ENCODE assay signal across 7 mouse cellular contexts in genomic region chr3:95819351-95819985, GRCm38 (mm10). TPM values are rescaled to one million over a fixed set of nuclear protein-coding genes. Genes with fewer than 3 reads are reported as not detected.
A peak's percentile ranks its signal among the peaks of the same experiment; 100 is the strongest.
DNase-seq lines count a peak whose midpoint lies in the region; ATAC-seq lines count a peak whose summit lies in the region.

No protein-coding gene starts in this region.

- peak overlapping the region; percentile 79 for H3K9ac ChIP-seq in intestine, embryonic 15.5 days

- H3K9me3 ChIP-seq in intestine, embryonic 15.5 days = no peaks in the 10 kb centered on the region
- no peaks in the 10 kb centered on the region for H3K9me3 ChIP-seq in midbrain, embryonic 10.5 days (replicated peaks)

- H3K36me3 ChIP-seq in intestine, embryonic 15.5 days = no peaks in the 10 kb centered on the region
- peaks cover 8% of the 10 kb centered on the region for H3K36me3 ChIP-seq in midbrain, embryonic 10.5 days

- peak; percentile 97 for ATAC-seq in intestine, embryonic 15.5 days

- H3K4me3 ChIP-seq in intestine, embryonic 15.5 days (replicated peaks) = peak overlapping the region; percentile 75
- peak overlapping the region; percentile 91 for H3K4me3 ChIP-seq in midbrain, embryonic 10.5 days

- peak overlapping the region; percentile 60 for H3K4me2 ChIP-seq in intestine, embryonic 15.5 days (replicated peaks)

- peak overlapping the region; percentile 97 for H3K27ac ChIP-seq in intestine, embryonic 15.5 days
- H3K27ac ChIP-seq in midbrain, embryonic 10.5 days (replicated peaks) = peak overlapping the region; percentile 99

- intact Hi-C loops in gastrocnemius, postnatal 36 days (cut with DNase I) = no loop called here
- intact Hi-C loops in left cerebral cortex, postnatal 25 days (cut with DNase I) = no loop called here

- no peaks in the 10 kb centered on the region for H3K27me3 ChIP-seq in intestine, embryonic 15.5 days (replicated peaks)
- H3K27me3 ChIP-seq in midbrain, embryonic 10.5 days (ENCODE audit: low read depth, poor library complexity, severe bottlenecking) = no peaks in the 10 kb centered on the region

- peaks cover 3% of the 10 kb centered on the region; the same call in 1 of the 2 replicates for H3K4me1 ChIP-seq in intestine, embryonic 15.5 days (replicated peaks)
- H3K4me1 ChIP-seq in midbrain, embryonic 10.5 days = peaks cover 30% of the 10 kb centered on the region

- DNase-seq in adrenal gland, adult 2 months = peak; percentile 99
- peak; percentile 100 for DNase-seq in embryo, embryonic 11.5 days (ENCODE audit: low read depth, low spot score)
- DNase-seq in gastrocnemius, postnatal 36 days = peak; percentile 99 to 100
- peak; percentile 98 to 100 for DNase-seq in left cerebral cortex, postnatal 25 days (ENCODE audit: low spot score in 2 of 2)
- DNase-seq in midbrain, embryonic 10.5 days (ENCODE audit: low spot score) = peak; percentile 100
- DNase-seq in right cerebral cortex, postnatal 4 days = peak; percentile 100

- WGBS in intestine, embryonic 15.5 days = under 1% methylated on average over 49 of the region's 49 CpGs
- WGBS in midbrain, embryonic 10.5 days = under 1% methylated on average over 49 of the region's 49 CpGs

RNA-seq across cellular contexts. Expression of gene Rprd2, which starts 0.8 kb away (rescaled TPM):
- total RNA-seq in adrenal gland, adult 2 months (2021) = 10 to 100 TPM; 46.4 to 59.6 TPM
- polyA plus RNA-seq in adrenal gland, adult 2 months (2012; rRNA removed) = 6.3 and 8.1 TPM in 2 replicates
- 10 to 100 TPM; 27.8 to 36.1 TPM for total RNA-seq in gastrocnemius, postnatal 36 days (2021)
- polyA plus RNA-seq in intestine, embryonic 15.5 days (2015; fragmentation: Nextera tagmentation; extraction: Ambion mirVana) = 16.9 and 18.3 TPM in 2 replicates
- 10 to 100 TPM; 65.2 to 69.4 TPM for total RNA-seq in left cerebral cortex, postnatal 25 days (2021)
- 18.1 and 22.1 TPM in 2 replicates for polyA plus RNA-seq in midbrain, embryonic 10.5 days (2016; fragmentation: Nextera tagmentation; extraction: Ambion mirVana)

RNA-seq across cellular contexts. Expression of gene Prpf3, which starts 36.2 kb away (rescaled TPM):
- total RNA-seq in adrenal gland, adult 2 months (2021) = 10 to 100 TPM; 30.0 to 35.1 TPM
- polyA plus RNA-seq in adrenal gland, adult 2 months (2012; rRNA removed) = 4.6 and 5.6 TPM in 2 replicates
- 10 to 100 TPM; 12.5 to 14.5 TPM for total RNA-seq in gastrocnemius, postnatal 36 days (2021)
- polyA plus RNA-seq in intestine, embryonic 15.5 days (2015; fragmentation: Nextera tagmentation; extraction: Ambion mirVana) = 44.2 and 44.9 TPM in 2 replicates
- total RNA-seq in left cerebral cortex, postnatal 25 days (2021) = 10 to 100 TPM; 32.2 to 34.3 TPM
- polyA plus RNA-seq in midbrain, embryonic 10.5 days (2016; fragmentation: Nextera tagmentation; extraction: Ambion mirVana) = 65.8 and 66.5 TPM in 2 replicates

RNA-seq across cellular contexts. Expression of gene Mrps21, which starts 51.9 kb away (rescaled TPM):
- 100 to 1,000 TPM; 309 to 364 TPM for total RNA-seq in adrenal gland, adult 2 months (2021)
- polyA plus RNA-seq in adrenal gland, adult 2 months (2012; rRNA removed) = 12.3 and 13.0 TPM in 2 replicates
- total RNA-seq in gastrocnemius, postnatal 36 days (2021) = 100 to 1,000 TPM; 289 to 304 TPM
- 346 and 351 TPM in 2 replicates for polyA plus RNA-seq in intestine, embryonic 15.5 days (2015; fragmentation: Nextera tagmentation; extraction: Ambion mirVana)
- total RNA-seq in left cerebral cortex, postnatal 25 days (2021) = 100 to 1,000 TPM; 153 to 158 TPM
- polyA plus RNA-seq in midbrain, embryonic 10.5 days (2016; fragmentation: Nextera tagmentation; extraction: Ambion mirVana) = 354 and 390 TPM in 2 replicates

RNA-seq across cellular contexts. Expression of gene Tars2, which starts 59.5 kb away (rescaled TPM):
- 10 to 100 TPM; 49.6 to 50.3 TPM for total RNA-seq in adrenal gland, adult 2 months (2021)
- polyA plus RNA-seq in adrenal gland, adult 2 months (2012; rRNA removed) = 39.6 and 50.2 TPM in 2 replicates
- total RNA-seq in gastrocnemius, postnatal 36 days (2021) = 10 to 100 TPM; 28.0 to 28.7 TPM
- polyA plus RNA-seq in intestine, embryonic 15.5 days (2015; fragmentation: Nextera tagmentation; extraction: Ambion mirVana) = 54.4 and 54.5 TPM in 2 replicates
- 10 to 100 TPM; 37.1 to 41.2 TPM for total RNA-seq in left cerebral cortex, postnatal 25 days (2021)
- polyA plus RNA-seq in midbrain, embryonic 10.5 days (2016; fragmentation: Nextera tagmentation; extraction: Ambion mirVana) = 54.1 and 64.4 TPM in 2 replicates

Comparison
In these comparisons a context has a peak if more than half of its experiments do, and no peak if none do; other contexts are left out.
1. Peak in every context shown above with its lines: DNase-seq, ATAC-seq, H3K4me3 ChIP-seq and H3K27ac ChIP-seq.